Mouse (Mus musculus) cerebellum, adult 9-10 months (tissue): ENCODE results near the gene Kcnip4.

Source experiments
- DNase-seq: peaks from one replicate; pipeline ENCODE4 v3.0.0; 2022

The Kcnip4 gene

GRCm38 (mm10) chr5:48544784-48545734 is 979.6 kb downstream of the Kcnip4 start:
- DNase-seq: no peak

- DNase-seq: no peak
Observed at GRCm38 (mm10) chr5:48518035-48518434, 1006.7 kb downstream of the Kcnip4 start.

GRCm38 (mm10) chr5:48513354-48513753 is 1011.4 kb downstream of the Kcnip4 start:
- no peak for DNase-seq

- DNase-seq: no peak
Observed at GRCm38 (mm10) chr5:48511357-48511756, 1013.4 kb downstream of the Kcnip4 start.

- peak; percentile 32 for DNase-seq
Observed at GRCm38 (mm10) chr5:48510241-48510640, 1014.5 kb downstream of the Kcnip4 start.

- no peak for DNase-seq
Observed at GRCm38 (mm10) chr5:48509194-48509930, 1015.3 kb downstream of the Kcnip4 start.

GRCm38 (mm10) chr5:48503094-48503493 is 1021.6 kb downstream of the Kcnip4 start:
- no peak for DNase-seq

- no peak for DNase-seq
Observed at GRCm38 (mm10) chr5:48502442-48502841, 1022.3 kb downstream of the Kcnip4 start.

GRCm38 (mm10) chr5:48500204-48500603 is 1024.5 kb downstream of the Kcnip4 start:
- no peak for DNase-seq

- no peak for DNase-seq
Observed at GRCm38 (mm10) chr5:48490864-48491477, 1033.7 kb downstream of the Kcnip4 start.

- no peak for DNase-seq
Observed at GRCm38 (mm10) chr5:48489549-48490288, 1035.0 kb downstream of the Kcnip4 start.

- no peak for DNase-seq
Observed at GRCm38 (mm10) chr5:48483112-48483511, 1041.6 kb downstream of the Kcnip4 start.

GRCm38 (mm10) chr5:48460221-48460620 is 1064.5 kb downstream of the Kcnip4 start:
- no peak for DNase-seq

- no peak for DNase-seq
Observed at GRCm38 (mm10) chr5:48448888-48449287, 1075.8 kb downstream of the Kcnip4 start.

- peak; percentile 64 for DNase-seq
Observed at GRCm38 (mm10) chr5:48430459-48430858, 1094.2 kb downstream of the Kcnip4 start.

GRCm38 (mm10) chr5:48421957-48422356 is 1102.8 kb downstream of the Kcnip4 start:
- DNase-seq: no peak

GRCm38 (mm10) chr5:48419741-48420140 is 1105.0 kb downstream of the Kcnip4 start:
- no peak for DNase-seq

- no peak for DNase-seq
Observed at GRCm38 (mm10) chr5:48412261-48412660, 1112.4 kb downstream of the Kcnip4 start.

GRCm38 (mm10) chr5:48411462-48411861 is 1113.2 kb downstream of the Kcnip4 start:
- DNase-seq: no peak

- DNase-seq: no peak
Observed at GRCm38 (mm10) chr5:48410348-48410747, 1114.4 kb downstream of the Kcnip4 start.

GRCm38 (mm10) chr5:48408276-48408675 is 1116.4 kb downstream of the Kcnip4 start:
- no peak for DNase-seq

- DNase-seq: peak; percentile 15
Observed at GRCm38 (mm10) chr5:48402497-48402896, 1122.2 kb downstream of the Kcnip4 start.
